Mouse (Mus musculus): Measurements from ENCODE around the gene Ptprj. TPM values are rescaled to one million over a fixed set of nuclear protein-coding genes. Genes with fewer than 3 reads are reported as not detected.
"Not testable (repeated sequence)": the region's sequence is repeated elsewhere in the genome, so short reads cannot be mapped to it uniquely, and the experiment has no call there.

Ptprj gene
- polyA plus RNA-seq, 1 experiment from 2014 or later = 1.7 TPM

- H3K9me3 ChIP-seq (replicated peaks) = no peaks in the 10 kb centered on the region
- DNase-seq (no peak), ATAC-seq (ENCODE audit: low read depth) (no peak)
- no peaks in the 10 kb centered on the region for H3K36me3 ChIP-seq
- peaks cover 82% of the 10 kb centered on the region for H3K4me1 ChIP-seq (replicated peaks)
- H3K9ac ChIP-seq = no peak overlapping the region
- WGBS (ENCODE audit: insufficient replicate concordance) = 63% methylated on average over 7 of the region's 7 CpGs
- no peaks in the 10 kb centered on the region for H3K27me3 ChIP-seq
- no peak overlapping the region for H3K4me3 ChIP-seq (replicated peaks)
- H3K4me2 ChIP-seq = peak overlapping the region; percentile 17
- peak overlapping the region; percentile 52 for H3K27ac ChIP-seq
Measured at GRCm38 (mm10) chr2:90577451-90578279, 2.8 kb downstream of the Ptprj start.

- Histone ChIP-seq H3K9ac (no peak overlapping the region), H3K4me1 (replicated peaks) (peaks cover 87% of the 10 kb centered on the region), H3K9me3 (replicated peaks) (no peaks in the 10 kb centered on the region), H3K27ac (peak overlapping the region; percentile 67), H3K27me3 (no peaks in the 10 kb centered on the region), H3K36me3 (no peaks in the 10 kb centered on the region), H3K4me2 (0 out of 2 replicates have a peak overlapping the region, but pooled peaks have one; percentile 1), H3K4me3 (replicated peaks) (no peak overlapping the region)
- DNase-seq (no peak), ATAC-seq (ENCODE audit: low read depth) (no peak)
- WGBS (ENCODE audit: insufficient replicate concordance) = 39% methylated on average over 1 of the region's 1 CpGs
Measured at GRCm38 (mm10) chr2:90576936-90577335, 3.5 kb downstream of the Ptprj start.

GRCm38 (mm10) chr2:90576411-90576810 lies 4.0 kb downstream of the Ptprj start:
- Histone ChIP-seq H3K4me2 (no peak overlapping the region), H3K9me3 (replicated peaks) (no peaks in the 10 kb centered on the region), H3K4me1 (replicated peaks) (peaks cover 84% of the 10 kb centered on the region), H3K4me3 (replicated peaks) (no peak overlapping the region), H3K27ac (no peak overlapping the region; the same call in 1 of the 2 replicates), H3K9ac (no peak overlapping the region), H3K36me3 (no peaks in the 10 kb centered on the region), H3K27me3 (no peaks in the 10 kb centered on the region)
- DNase-seq (no peak), ATAC-seq (ENCODE audit: low read depth) (no peak)
- 77% methylated on average over 6 of the region's 6 CpGs for WGBS (ENCODE audit: insufficient replicate concordance)

GRCm38 (mm10) chr2:90575713-90576112 lies 4.7 kb downstream of the Ptprj start:
- Histone ChIP-seq H3K9me3 (replicated peaks) (no peaks in the 10 kb centered on the region), H3K36me3 (no peaks in the 10 kb centered on the region), H3K9ac (peak overlapping the region; percentile 48; the same call in 1 of the 2 replicates), H3K27me3 (no peaks in the 10 kb centered on the region), H3K4me1 (replicated peaks) (peaks cover 82% of the 10 kb centered on the region), H3K4me2 (peak overlapping the region; percentile 29; the same call in 1 of the 2 replicates), H3K4me3 (replicated peaks) (no peak overlapping the region), H3K27ac (peak overlapping the region; percentile 74)
- DNase-seq = no peak
- no peak for ATAC-seq (ENCODE audit: low read depth)
- 68% methylated on average over 5 of the region's 5 CpGs for WGBS (ENCODE audit: insufficient replicate concordance)

GRCm38 (mm10) chr2:90575116-90575515 lies 5.3 kb downstream of the Ptprj start:
- H3K4me2 ChIP-seq = peak overlapping the region; percentile 29
- peaks cover 84% of the 10 kb centered on the region for H3K4me1 ChIP-seq (replicated peaks)
- ATAC-seq (ENCODE audit: low read depth) (peak; percentile 55), DNase-seq (no peak)
- no peaks in the 10 kb centered on the region for H3K36me3 ChIP-seq
- H3K4me3 ChIP-seq (replicated peaks) = no peak overlapping the region
- peak overlapping the region; percentile 74 for H3K27ac ChIP-seq
- no peaks in the 10 kb centered on the region for H3K27me3 ChIP-seq
- H3K9ac ChIP-seq = peak overlapping the region; percentile 48
- 16% methylated on average over 3 of the region's 3 CpGs for WGBS (ENCODE audit: insufficient replicate concordance)
- no peaks in the 10 kb centered on the region for H3K9me3 ChIP-seq (replicated peaks)

GRCm38 (mm10) chr2:90574536-90574935 lies 5.9 kb downstream of the Ptprj start:
- peak overlapping the region; percentile 66 for H3K4me2 ChIP-seq
- H3K27me3 ChIP-seq = no peaks in the 10 kb centered on the region
- no peaks in the 10 kb centered on the region for H3K9me3 ChIP-seq (replicated peaks)
- WGBS (ENCODE audit: insufficient replicate concordance) = 32% methylated on average over 8 of the region's 8 CpGs
- H3K27ac ChIP-seq = peak overlapping the region; percentile 29; the same call in 1 of the 2 replicates
- H3K9ac ChIP-seq = peak overlapping the region; percentile 54
- ATAC-seq (ENCODE audit: low read depth) (no peak), DNase-seq (no peak)
- no peaks in the 10 kb centered on the region for H3K36me3 ChIP-seq
- H3K4me3 ChIP-seq (replicated peaks) = peak overlapping the region; percentile 41
- H3K4me1 ChIP-seq (replicated peaks) = peaks cover 86% of the 10 kb centered on the region

- ATAC-seq (ENCODE audit: low read depth) = no peak
- Histone ChIP-seq H3K4me2 (peak overlapping the region; percentile 66), H3K4me1 (replicated peaks) (peaks cover 79% of the 10 kb centered on the region), H3K27ac (peak overlapping the region; percentile 29), H3K27me3 (no peaks in the 10 kb centered on the region), H3K9ac (peak overlapping the region; percentile 54), H3K9me3 (replicated peaks) (no peaks in the 10 kb centered on the region), H3K36me3 (no peaks in the 10 kb centered on the region), H3K4me3 (replicated peaks) (peak overlapping the region; percentile 41)
- DNase-seq = no peak
- 41% methylated on average over 17 of the region's 17 CpGs for WGBS (ENCODE audit: insufficient replicate concordance)
Measured at GRCm38 (mm10) chr2:90573640-90574526, 6.6 kb downstream of the Ptprj start.

GRCm38 (mm10) chr2:90572126-90572525 lies 8.3 kb downstream of the Ptprj start:
- no peak for ATAC-seq (ENCODE audit: low read depth)
- no peaks in the 10 kb centered on the region for H3K36me3 ChIP-seq
- H3K9me3 ChIP-seq (replicated peaks) = no peaks in the 10 kb centered on the region
- H3K4me2 ChIP-seq = no peak overlapping the region
- no peak for DNase-seq
- H3K27ac ChIP-seq = 0 out of 2 replicates have a peak overlapping the region, but pooled peaks have one; percentile 4
- H3K4me3 ChIP-seq (replicated peaks) = no peak overlapping the region
- H3K27me3 ChIP-seq = no peaks in the 10 kb centered on the region
- H3K9ac ChIP-seq = no peak overlapping the region
- WGBS (ENCODE audit: insufficient replicate concordance) = 64% methylated on average over 5 of the region's 5 CpGs
- H3K4me1 ChIP-seq (replicated peaks) = peaks cover 68% of the 10 kb centered on the region

- not testable (repeated sequence) for H3K27ac ChIP-seq; H3K27me3 ChIP-seq; H3K9ac ChIP-seq; H3K9me3 ChIP-seq (replicated peaks); H3K4me3 ChIP-seq (replicated peaks); H3K36me3 ChIP-seq; ATAC-seq (ENCODE audit: low read depth); H3K4me2 ChIP-seq; DNase-seq
- 82% methylated on average over 6 of the region's 6 CpGs for WGBS (ENCODE audit: insufficient replicate concordance)
- H3K4me1 ChIP-seq (replicated peaks) = peaks cover 68% of the 10 kb centered on the region
Measured at GRCm38 (mm10) chr2:90571399-90571798, 9.0 kb downstream of the Ptprj start.

- Histone ChIP-seq H3K4me1 (replicated peaks) (peaks cover 68% of the 10 kb centered on the region), H3K27me3 (no peaks in the 10 kb centered on the region), H3K9ac (no peak overlapping the region), H3K27ac (peak overlapping the region; percentile 16; the same call in 1 of the 2 replicates), H3K36me3 (no peaks in the 10 kb centered on the region), H3K4me3 (replicated peaks) (no peak overlapping the region), H3K9me3 (replicated peaks) (no peaks in the 10 kb centered on the region), H3K4me2 (no peak overlapping the region)
- DNase-seq (no peak), ATAC-seq (ENCODE audit: low read depth) (no peak)
- WGBS (ENCODE audit: insufficient replicate concordance) = 51% methylated on average over 2 of the region's 2 CpGs
Measured at GRCm38 (mm10) chr2:90570871-90571270, 9.6 kb downstream of the Ptprj start.

- H3K9ac ChIP-seq = no peak overlapping the region
- peak overlapping the region; percentile 16 for H3K27ac ChIP-seq
- H3K4me2 ChIP-seq = no peak overlapping the region
- 61% methylated on average over 10 of the region's 10 CpGs for WGBS (ENCODE audit: insufficient replicate concordance)
- no peaks in the 10 kb centered on the region for H3K9me3 ChIP-seq (replicated peaks)
- H3K4me3 ChIP-seq (replicated peaks) = no peak overlapping the region
- H3K27me3 ChIP-seq = no peaks in the 10 kb centered on the region
- no peak for DNase-seq
- no peak for ATAC-seq (ENCODE audit: low read depth)
- H3K4me1 ChIP-seq (replicated peaks) = peaks cover 68% of the 10 kb centered on the region
- no peaks in the 10 kb centered on the region for H3K36me3 ChIP-seq
Measured at GRCm38 (mm10) chr2:90570216-90570615, 10.2 kb downstream of the Ptprj start.
